Mouse (Mus musculus): ENCODE measurements at regions not wholly inside any gene's neighbourhood (a gene's known extent, or its start where the extent isn't known, plus 50 kb on each side); places are given as distances from the start of the nearest gene placed in this dataset.

DNA sequence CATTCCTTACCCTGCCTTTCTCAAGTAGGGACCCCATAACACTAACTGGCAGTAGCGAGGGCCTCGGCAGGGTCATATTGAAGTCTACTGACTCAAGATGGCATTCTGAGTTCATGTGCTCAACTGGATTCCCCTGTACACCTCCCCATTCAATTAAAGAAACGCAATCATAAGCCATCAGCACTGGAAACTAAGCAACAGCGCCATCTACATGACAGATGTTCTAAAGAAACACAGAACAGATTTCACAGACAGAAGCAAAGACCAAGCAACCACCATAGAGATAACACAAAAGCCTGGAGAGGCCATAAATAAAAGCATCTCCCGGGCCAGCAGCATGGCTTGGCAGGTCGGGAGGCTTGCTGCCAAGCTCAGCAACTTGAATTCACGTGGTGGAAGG is 94.6 kb upstream of the Prr30 start:
- TF ChIP-seq CTCF (IDR thresholded peaks at IDR 0.05; ENCODE audit: control insufficient read depth, insufficient read depth, insufficient read length) (no peak), CEBPB (IDR thresholded peaks at IDR 0.05; ENCODE audit: low read depth) (no peak), MAX (IDR thresholded peaks at IDR 0.05) (no peak), USF1 (IDR thresholded peaks at IDR 0.05; ENCODE audit: low read depth) (no peak), MYOG (IDR thresholded peaks at IDR 0.05; ENCODE audit: control insufficient read depth, extremely low read depth, insufficient read length) (no peak)

Data from C2C12 (cell line).